In genomic region chr7:92777108-92777973, GRCm38 (mm10) we compare ENCODE assay signal across 8 mouse cellular contexts. TPM values are rescaled to one million over a fixed set of nuclear protein-coding genes. Genes with fewer than 3 reads are reported as not detected.
DNase-seq lines count a peak whose midpoint lies in the region; ATAC-seq lines count a peak whose summit lies in the region.

No protein-coding gene starts in this region.

- H3K4me3 ChIP-seq in hindbrain, embryonic 10.5 days: peak overlapping the region; percentile 26
- H3K4me3 ChIP-seq in lung, embryonic 16.5 days (ENCODE audit: low read length): peak overlapping the region; percentile 33; the same call in 1 of the 2 replicates

- H3K27ac ChIP-seq in hindbrain, embryonic 10.5 days: peak overlapping the region; percentile 77
- peak overlapping the region; percentile 56 for H3K27ac ChIP-seq in lung, embryonic 16.5 days (ENCODE audit: low read length)

- H3K36me3 ChIP-seq in hindbrain, embryonic 10.5 days: no peaks in the 10 kb centered on the region
- no peaks in the 10 kb centered on the region for H3K36me3 ChIP-seq in lung, embryonic 16.5 days (ENCODE audit: control insufficient read depth, insufficient read depth, low read length)

- DNase-seq in Muller cell, postnatal 12 days (ENCODE audit: inconsistent ontology term): peak; percentile 78
- DNase-seq in cerebellum, postnatal 10 days: peak; percentile 47 to 52
- peak; percentile 50 to 71 for DNase-seq in frontal cortex, adult 2 months (ENCODE audit: extremely low spot score in 1 of 2, low spot score in 1 of 2)
- DNase-seq in hindbrain, embryonic 10.5 days (ENCODE audit: low spot score): peak; percentile 54
- DNase-seq in layer of hippocampus, adult 8-10 months (ENCODE audit: low spot score in 2 of 2): peak; percentile 57 to 63
- peak; percentile 54 to 69 for DNase-seq in right cerebral cortex, adult 2 months (ENCODE audit: low spot score in 2 of 2)

- H3K27me3 ChIP-seq in hindbrain, embryonic 10.5 days (ENCODE audit: insufficient read depth, poor library complexity, severe bottlenecking): no peaks in the 10 kb centered on the region
- H3K27me3 ChIP-seq in lung, embryonic 16.5 days (ENCODE audit: control insufficient read depth, insufficient read depth, low read depth, low read length): no peaks in the 10 kb centered on the region

- H3K4me2 ChIP-seq in lung, embryonic 16.5 days (ENCODE audit: low read depth, low read length): peak overlapping the region; percentile 50

- peak overlapping the region; percentile 43; the same call in 1 of the 2 replicates for H3K9ac ChIP-seq in lung, embryonic 16.5 days (ENCODE audit: low read length)

- H3K9me3 ChIP-seq in hindbrain, embryonic 10.5 days: no peaks in the 10 kb centered on the region
- no peaks in the 10 kb centered on the region for H3K9me3 ChIP-seq in lung, embryonic 16.5 days (ENCODE audit: control insufficient read depth, low read length)

- WGBS in hindbrain, embryonic 10.5 days: 38% methylated on average over 17 of the region's 17 CpGs
- 23% methylated on average over 17 of the region's 17 CpGs for WGBS in lung, embryonic 16.5 days

- H3K4me1 ChIP-seq in hindbrain, embryonic 10.5 days (replicated peaks): peaks cover 26% of the 10 kb centered on the region
- H3K4me1 ChIP-seq in lung, embryonic 16.5 days (replicated peaks; ENCODE audit: control insufficient read depth, insufficient read depth, low read length): peaks cover 4% of the 10 kb centered on the region

- peak; percentile 85 for ATAC-seq in lung, embryonic 16.5 days (ENCODE audit: low read depth)
- ATAC-seq in monocyte, adult 5-6 weeks (replicated peaks; ENCODE audit: insufficient number of reproducible peaks, low FRiP score, low TSS enrichment, poor library complexity, severe bottlenecking): no peak

RNA-seq across cellular contexts. Expression of gene Rab30, which starts 35.9 kb away (rescaled TPM):
- 15.0 and 15.4 TPM in 2 replicates for polyA plus RNA-seq in frontal cortex, adult 2 months (2012; rRNA removed)
- polyA plus RNA-seq in hindbrain, embryonic 10.5 days (2016; fragmentation: Nextera tagmentation; extraction: Ambion mirVana): 11.1 and 14.7 TPM in 2 replicates
- 10 to 100 TPM; 37.0 to 42.0 (median 40.7) TPM for total RNA-seq in layer of hippocampus, adult 8-10 months (2022)
- 5.0 and 5.6 TPM in 2 replicates for polyA plus RNA-seq in lung, embryonic 16.5 days (2015; fragmentation: Nextera tagmentation; extraction: Ambion mirVana)
- 4.2 to 8.3 TPM (median 8.1 TPM) in 3 replicates for total RNA-seq in monocyte, adult 5-6 weeks (2017)
